Mouse (Mus musculus) gastrocnemius, postnatal 36 days (tissue): ENCODE results near the gene 1700037H04Rik. TPM values are rescaled to one million over a fixed set of nuclear protein-coding genes. Genes with fewer than 3 reads are reported as not detected.

Experiments
- DNase-seq, 2 experiments: peaks; one replicate each; pipeline ENCODE4 v3.0.0; 2022
- intact Hi-C: fragments of 180-260 bp; cut with DNase I; formaldehyde crosslinking; loops from one replicate; pipeline ENCODE4 v1.15.1; 2025
- total RNA-seq, 2 experiments: library from RNA; stranded (reverse); gene quantifications; 2 replicates each; pipeline ENCODE4 v1.2.3; 2021

The 1700037H04Rik gene
- total RNA-seq, 2 experiments from 2014 or later: 4.3 to 4.4 TPM

DNA sequence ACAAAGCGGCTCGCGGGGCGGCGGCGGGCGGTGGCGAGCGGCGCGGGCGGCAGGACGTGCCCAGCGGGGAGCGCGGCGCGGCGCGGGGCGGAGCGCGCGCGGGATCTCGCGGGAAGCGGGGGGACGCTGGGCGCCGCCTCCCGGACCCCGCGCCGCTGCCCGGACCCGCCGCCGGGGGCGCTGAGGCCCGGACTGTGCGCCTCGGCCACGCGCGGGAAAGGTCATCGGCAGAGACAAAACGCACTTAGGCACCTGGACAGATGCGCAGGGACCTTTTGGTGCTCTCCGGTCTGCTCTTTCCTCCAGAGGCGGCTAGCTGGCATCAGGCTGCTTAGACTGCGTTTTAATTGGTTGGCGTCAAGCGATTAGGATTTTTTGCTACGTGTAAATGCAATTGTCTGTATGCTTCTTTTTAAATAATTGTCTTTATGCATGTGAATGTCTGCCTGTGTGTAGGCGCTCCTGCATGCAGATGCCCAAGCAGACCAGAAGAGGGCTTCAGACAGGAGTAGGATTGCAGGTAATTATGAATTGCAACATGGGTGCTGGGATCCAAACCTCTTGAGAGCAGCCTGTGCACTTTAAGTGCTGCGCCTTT is 20.2 kb upstream of the 1700037H04Rik start, which contains the start of gene Cenpb:
TSS of gene Cenpb (minus strand) at position 78 of the 598 bp plus-strand sequence.
- peak; percentile 76 to 82 for DNase-seq
- intact Hi-C loops: loop anchor here (2.0 to 5.0 kb wide), 2 partner anchors 25 to 72 kb away; no protein-coding TSS in a partner anchor

GRCm38 (mm10) chr2:131179246-131179886 is 19.5 kb upstream of the 1700037H04Rik start:
- intact Hi-C loops: loop anchor here (5.0 kb wide), 1 partner anchor 73 kb away; no protein-coding TSS in a partner anchor

DNA sequence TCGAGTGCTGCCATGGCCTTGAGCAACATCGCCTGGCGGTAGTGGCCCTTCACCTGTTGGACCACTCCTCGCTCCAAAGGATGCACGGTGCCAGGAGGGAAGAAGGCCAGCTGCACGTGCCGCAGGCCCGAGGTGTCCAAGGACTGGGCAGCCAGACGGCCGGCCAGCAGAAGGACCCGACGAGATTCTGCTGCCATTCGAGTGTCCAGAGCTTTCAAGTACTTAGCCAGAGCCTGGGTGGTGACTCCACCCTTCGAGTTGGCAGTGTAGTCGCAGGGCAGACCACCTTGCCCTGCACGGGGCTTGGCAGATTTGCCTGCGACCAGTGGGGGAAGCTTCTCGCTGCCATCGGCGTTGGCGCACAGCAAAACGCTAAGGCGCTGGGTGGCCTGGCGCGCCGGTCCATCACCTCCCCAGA is 19.0 kb upstream of the 1700037H04Rik start:
- DNase-seq: peak in 1 of 2 experiments; percentile 31
- intact Hi-C loops: loop anchor here (5.0 kb wide), 1 partner anchor 73 kb away; no protein-coding TSS in a partner anchor

More at GRCm38 (mm10) chr2:131179246-131179886, 19.5 kb upstream of the 1700037H04Rik start:
- peak in 1 of 2 experiments; percentile 61 for DNase-seq

DNA sequence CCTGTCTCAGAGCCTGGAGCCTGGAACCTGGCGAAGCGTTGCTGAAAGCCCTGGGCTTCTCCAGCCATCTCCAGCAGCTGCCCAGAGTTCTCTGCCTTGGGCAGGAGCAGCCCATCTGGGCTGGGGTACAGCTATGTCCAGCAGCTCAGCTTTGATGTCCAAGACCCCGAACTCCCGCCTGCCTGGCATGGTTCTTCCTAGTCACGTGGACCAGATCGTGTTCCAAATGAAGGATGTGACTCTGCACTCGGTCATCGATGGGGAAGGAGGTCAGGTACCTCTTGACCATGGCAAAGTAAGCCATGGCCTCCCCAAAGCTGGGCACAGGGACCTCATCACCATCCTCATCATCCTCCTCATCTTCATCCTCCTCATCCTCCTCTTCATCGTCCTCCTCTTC is 18.1 kb upstream of the 1700037H04Rik start:
- no peak for DNase-seq
- intact Hi-C loops: loop anchor here (5.0 kb wide), 1 partner anchor 74 kb away; no protein-coding TSS in a partner anchor

- intact Hi-C loops: loop anchor here (5.0 kb wide), 1 partner anchor 76 kb away; no protein-coding TSS in a partner anchor
- no peak for DNase-seq
Measured at GRCm38 (mm10) chr2:131176491-131176890, 16.6 kb upstream of the 1700037H04Rik start.

GRCm38 (mm10) chr2:131175945-131176309 is 16.0 kb upstream of the 1700037H04Rik start:
- no peak for DNase-seq
- intact Hi-C loops: loop anchor here (5.0 kb wide), 1 partner anchor 76 kb away; no protein-coding TSS in a partner anchor

DNA sequence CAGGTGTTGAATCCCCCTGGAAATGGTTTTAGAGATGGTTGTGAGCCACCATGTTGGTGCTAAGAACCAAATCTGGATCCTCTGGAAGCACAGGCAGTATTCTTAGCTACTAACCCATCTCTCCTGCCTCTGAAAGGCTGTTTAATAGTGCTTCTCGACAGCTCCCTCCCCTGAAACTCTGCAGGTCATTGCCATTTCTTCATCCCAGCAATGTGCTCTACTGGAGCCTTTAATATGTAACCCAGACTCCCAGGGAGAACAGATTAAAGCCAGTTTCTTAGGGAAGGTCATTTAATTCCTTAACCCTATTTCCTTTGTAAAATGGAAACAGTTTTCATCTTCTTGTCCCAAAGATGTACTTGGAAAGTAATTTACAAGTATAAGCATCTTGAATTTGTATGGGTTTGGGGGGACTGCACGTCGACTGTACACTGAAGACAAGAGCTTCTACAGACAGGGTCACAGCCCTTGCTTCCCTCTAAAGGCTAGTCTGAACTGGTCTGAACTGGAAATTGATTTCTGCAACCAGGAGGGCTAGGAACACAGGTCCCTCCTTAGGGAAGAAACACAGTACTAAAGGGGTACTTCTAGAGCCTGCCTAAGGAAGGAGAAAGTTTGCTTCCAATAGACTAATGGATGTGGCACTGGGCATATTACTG is 15.5 kb upstream of the 1700037H04Rik start:
- DNase-seq: no peak
- intact Hi-C loops: loop anchor here (5.0 kb wide), 1 partner anchor 77 kb away; no protein-coding TSS in a partner anchor

DNA sequence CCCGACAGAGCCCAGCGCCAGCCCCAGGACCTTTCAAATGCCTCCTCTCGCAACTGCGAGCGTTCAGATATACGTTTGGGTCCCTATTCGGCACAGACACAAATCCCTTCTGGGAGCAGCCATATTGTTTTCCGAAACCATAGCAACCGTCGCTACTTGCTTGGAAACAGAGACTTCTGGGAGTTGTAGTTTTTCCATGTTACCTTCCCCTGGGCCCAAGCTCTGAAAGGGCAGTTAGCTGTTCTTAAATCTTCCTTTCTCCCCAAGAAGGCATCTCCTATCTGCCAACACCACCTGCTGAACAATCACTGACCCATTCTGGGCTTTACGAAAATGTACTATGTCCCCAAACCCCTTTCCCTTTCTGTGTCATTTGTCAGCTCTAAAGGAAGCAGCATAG is 14.8 kb upstream of the 1700037H04Rik start:
- no peak for DNase-seq
- intact Hi-C loops: loop anchor here (5.0 kb wide), 1 partner anchor 78 kb away; no protein-coding TSS in a partner anchor

DNA sequence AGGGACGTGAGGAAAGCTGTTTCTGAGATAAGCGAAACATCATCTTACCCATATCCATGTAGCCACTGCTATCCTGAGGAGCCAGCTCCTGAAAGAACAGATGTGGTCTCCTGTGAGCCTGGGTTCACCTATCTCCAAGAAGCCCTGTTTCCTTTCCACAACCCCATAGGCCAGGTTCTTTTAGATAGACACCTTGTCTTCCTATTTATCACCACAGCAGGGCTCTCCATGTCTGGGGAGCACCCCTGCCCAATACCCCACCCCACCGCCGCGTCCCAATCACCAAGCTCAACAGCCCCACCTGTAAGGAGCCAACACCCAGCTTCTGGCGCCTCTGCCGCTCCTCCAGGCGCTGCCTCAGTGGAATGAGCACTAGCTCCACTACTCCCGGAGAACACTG is 12.4 kb upstream of the 1700037H04Rik start:
- intact Hi-C loops: no loop called here
- no peak for DNase-seq

DNA sequence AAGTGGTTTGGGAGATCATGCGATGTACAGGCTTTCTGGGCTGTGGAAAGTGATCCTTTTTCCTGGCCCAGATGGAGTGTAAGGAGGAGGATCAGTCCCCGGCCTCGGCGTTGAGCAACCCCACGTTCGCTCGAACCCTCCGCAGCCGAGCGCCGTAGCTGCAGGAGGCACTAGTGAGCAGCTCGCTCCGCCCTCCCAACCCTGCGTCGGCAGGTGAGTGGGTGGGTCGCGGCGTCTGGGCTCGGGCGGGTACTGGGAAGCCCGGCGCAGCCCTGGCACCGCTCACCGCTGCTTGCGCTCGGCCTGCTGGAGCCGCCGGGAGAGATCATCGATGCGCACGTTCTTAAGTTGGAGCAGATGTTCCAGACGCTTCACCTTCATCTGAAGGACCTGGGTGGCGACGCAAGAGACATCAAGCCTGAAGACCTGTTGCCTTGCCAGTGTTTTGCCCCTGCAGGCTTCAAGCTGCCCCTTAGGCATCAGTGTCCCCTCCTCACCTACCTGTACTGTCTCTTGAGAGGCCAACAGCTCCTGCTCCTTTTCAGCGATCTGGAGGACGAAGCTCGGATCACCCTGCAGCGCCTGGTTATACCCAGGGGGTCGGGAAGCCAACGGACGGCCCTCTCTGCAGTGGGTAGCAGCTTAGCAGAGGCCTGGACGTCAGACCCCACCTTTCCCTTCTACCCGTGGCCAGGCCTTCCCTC is 11.7 kb upstream of the 1700037H04Rik start:
- peak; percentile 56 to 59 for DNase-seq
- intact Hi-C loops: no loop called here

DNA sequence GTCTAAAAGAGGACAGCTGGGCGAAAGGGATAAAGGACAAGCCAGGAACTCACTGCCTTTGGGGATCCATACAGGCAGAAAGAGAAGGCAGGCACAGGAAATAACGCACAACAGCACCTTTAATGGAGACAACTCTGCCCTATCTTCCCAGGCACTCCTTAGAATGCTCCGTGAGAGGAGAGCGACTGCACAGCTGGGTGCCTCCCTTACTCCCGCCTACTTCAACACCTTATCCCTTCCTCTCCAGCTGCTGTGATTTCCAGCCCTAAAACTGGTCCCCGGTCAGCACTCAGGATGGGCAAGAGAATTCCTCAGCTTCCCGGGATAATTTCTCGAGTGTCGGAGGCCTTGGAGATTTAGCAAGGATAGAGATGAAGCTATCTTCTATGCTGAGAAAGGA is 11.1 kb upstream of the 1700037H04Rik start:
- DNase-seq: no peak
- intact Hi-C loops: no loop called here

DNA sequence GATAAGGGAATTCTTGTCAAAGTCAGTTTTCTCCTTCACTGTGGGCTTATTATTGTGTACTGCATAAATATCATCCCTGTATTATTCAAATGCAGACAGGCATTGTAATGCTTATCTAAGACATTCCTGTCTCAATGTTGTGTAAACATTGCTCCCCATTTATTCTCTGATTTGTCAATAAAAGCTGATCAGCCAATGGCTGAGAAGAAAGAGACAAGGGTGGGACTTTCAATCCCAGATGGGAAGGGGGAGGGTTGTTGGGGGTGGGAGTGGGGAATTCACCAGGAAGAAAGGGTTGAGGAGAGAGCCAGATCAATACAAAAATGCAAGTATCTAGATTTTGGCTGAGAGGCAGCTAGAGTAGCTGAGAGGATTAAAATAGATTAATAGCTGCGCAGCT is 9.0 kb upstream of the 1700037H04Rik start:
- intact Hi-C loops: no loop called here
- no peak for DNase-seq

DNA sequence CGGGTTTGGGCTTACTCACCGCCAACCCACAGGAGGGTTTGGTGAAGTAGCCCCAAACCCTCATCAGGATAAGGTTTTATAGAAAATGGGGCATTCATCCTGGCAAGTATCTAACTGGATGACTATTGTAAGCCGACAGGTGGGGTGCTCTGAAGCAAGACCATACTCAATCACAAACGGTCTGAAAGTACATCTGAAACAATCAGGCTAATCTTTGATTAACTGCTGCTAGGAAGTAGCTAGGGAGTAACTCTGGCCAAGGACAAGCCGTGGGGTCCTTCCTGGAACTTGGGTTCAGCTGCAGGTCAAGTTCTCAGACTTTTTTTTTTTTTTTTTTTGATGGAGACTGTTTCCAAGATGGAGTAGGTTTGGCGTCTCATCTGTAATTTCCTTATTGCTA is 8.1 kb upstream of the 1700037H04Rik start:
- intact Hi-C loops: no loop called here
- no peak for DNase-seq

GRCm38 (mm10) chr2:131166172-131166571 is 6.3 kb upstream of the 1700037H04Rik start:
- intact Hi-C loops: no loop called here
- DNase-seq: no peak

DNA sequence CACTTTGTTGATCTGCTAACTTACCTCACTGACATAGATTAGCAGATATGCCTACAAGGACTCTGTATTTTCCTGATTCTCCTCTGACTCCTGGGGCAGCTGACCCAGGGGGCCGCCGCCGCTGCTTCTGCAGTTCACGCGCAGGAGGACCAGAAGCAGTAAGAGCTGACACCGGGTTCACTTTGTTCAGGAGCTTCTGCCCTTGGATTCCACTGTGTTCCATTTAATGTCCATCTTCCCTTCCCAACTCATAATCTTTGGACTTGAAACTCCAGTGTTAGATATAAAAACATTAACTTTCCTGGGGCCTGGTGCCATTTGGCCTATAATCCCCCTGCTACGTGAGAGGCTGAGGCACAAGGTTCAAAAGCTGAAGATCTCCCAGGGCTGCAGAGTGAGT is 4.0 kb upstream of the 1700037H04Rik start:
- intact Hi-C loops: no loop called here
- DNase-seq: no peak

DNA sequence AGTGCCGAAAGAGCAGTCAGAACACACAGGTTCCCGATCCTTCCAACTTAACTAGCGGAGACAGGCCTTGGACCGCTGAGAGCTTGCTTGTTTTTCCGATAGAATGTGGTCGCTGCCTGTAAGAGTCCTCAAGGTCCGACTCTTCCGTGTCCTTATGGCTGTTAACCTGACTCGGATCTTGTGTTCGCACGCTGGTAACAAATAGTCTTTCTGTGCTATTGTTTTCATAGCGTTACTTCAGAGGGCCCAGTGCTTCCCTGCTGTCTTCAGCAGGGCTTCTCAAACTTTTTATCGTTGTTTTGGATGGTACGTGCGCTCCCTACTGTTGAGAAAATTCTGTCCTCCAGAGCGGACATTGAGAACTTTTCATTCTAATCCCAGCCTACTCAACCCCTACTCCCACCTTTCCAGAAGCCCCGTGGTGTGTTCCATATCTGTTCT is 810 bp upstream of the 1700037H04Rik start:
- no peak for DNase-seq
- intact Hi-C loops: loop anchor here (1.0 kb wide), 1 partner anchor 65 kb away; no protein-coding TSS in a partner anchor

- DNase-seq: no peak
- intact Hi-C loops: no loop called here
Measured at GRCm38 (mm10) chr2:131159491-131159910, 380 bp downstream of the 1700037H04Rik start.

DNA sequence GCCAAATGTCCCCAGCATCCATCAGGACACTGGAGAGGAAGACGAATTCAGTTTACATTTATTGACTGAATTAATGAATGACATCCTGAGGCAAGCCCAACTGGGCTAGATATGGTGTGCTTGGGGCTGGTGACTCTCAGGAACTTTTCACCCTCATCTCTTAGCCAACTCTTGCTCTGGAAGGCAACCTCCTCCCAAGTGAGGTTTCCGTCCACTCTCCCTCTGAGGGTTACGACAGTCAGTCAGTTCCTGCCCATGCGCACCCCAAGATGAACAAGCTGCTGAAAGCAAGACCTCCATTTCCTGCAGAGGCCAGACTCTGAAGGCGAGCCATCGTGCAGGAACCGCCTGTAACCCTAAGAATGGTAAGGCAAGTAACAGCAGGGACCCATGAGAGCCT is 2.9 kb downstream of the 1700037H04Rik start:
- no peak for DNase-seq
- intact Hi-C loops: no loop called here

GRCm38 (mm10) chr2:131154036-131154435 is 5.8 kb downstream of the 1700037H04Rik start:
- intact Hi-C loops: no loop called here
- DNase-seq: no peak

GRCm38 (mm10) chr2:131152166-131152730 is 7.6 kb downstream of the 1700037H04Rik start:
- intact Hi-C loops: no loop called here
- DNase-seq: no peak
